Mouse (Mus musculus): ENCODE measurements around the gene Dppa1.
A peak's percentile ranks its signal among the peaks of the same experiment; 100 is the strongest.
"Not testable (repeated sequence)": the region's sequence is repeated elsewhere in the genome, so short reads cannot be mapped to it uniquely, and the experiment has no call there.

Dppa1 gene

DNA sequence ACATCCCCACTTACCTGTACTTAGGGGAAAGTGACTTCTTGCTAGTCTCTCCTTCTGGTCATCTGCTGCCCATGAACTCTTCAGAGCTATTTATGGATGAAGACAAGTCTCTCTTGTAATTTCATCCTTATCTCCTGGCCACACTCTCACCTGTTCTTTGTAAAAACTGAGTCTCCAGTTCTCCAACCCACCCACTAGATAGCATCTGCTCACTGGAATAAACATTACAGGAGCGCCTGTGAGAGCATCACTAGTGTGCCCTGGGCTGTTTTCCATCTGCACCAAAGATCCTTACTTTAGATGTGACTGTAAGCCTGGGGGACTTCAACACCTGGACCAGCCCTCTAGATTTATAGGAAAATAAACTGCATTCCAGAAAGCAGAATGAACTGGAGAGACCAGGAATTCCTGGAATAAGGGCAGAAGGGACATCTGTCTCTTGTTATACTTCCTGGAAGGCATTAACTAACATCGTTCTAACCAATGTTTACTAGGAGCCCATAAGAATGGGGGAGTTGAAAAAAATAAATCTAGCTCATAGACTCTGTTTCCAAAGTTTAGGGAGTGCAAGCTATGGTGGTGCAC is at the start of gene Dppa1:
Dppa1 (minus strand) TSS at position 51 of the 585 bp plus-strand sequence.
- no peak for DNase-seq

DNA sequence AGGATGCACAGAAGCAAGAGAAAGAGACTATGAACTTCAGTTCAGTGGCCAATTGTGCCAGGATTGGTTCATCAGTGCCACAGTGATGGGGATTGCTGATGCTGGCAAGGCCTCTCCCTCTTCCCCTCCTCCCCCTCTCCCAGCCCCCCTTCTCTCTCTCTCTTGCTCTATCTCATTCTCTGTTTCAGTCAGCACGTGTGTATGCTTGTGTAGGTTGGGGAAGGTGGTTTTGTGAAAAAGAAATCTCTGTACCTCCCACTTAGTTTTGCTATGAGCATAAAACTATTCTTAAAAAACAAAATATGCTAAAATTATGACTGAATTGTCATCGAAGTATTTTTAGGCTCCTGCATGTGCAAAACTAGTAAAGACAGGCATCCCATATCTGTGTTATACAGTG is 38.9 kb upstream of the Dppa1 start:
- no peak for DNase-seq

DNA sequence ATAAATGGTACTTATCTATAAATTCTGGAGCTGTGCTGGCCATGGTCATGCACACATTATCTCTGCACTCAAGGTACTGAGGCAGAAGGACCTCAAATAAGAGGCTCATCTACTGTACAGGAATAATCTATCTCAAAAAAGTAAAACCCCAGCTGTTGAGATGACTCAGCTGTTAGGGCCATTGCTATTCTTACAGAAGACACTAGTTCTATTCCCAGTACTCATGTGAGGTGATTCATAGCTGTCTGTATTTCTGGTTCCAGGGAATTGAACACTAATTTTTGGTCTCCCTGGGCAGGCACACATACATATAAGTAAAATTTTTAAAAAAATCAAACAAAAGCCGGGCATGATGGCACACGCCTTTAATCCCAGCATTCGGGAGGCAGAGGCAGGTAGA is 38.0 kb upstream of the Dppa1 start:
- no peak for DNase-seq

DNA sequence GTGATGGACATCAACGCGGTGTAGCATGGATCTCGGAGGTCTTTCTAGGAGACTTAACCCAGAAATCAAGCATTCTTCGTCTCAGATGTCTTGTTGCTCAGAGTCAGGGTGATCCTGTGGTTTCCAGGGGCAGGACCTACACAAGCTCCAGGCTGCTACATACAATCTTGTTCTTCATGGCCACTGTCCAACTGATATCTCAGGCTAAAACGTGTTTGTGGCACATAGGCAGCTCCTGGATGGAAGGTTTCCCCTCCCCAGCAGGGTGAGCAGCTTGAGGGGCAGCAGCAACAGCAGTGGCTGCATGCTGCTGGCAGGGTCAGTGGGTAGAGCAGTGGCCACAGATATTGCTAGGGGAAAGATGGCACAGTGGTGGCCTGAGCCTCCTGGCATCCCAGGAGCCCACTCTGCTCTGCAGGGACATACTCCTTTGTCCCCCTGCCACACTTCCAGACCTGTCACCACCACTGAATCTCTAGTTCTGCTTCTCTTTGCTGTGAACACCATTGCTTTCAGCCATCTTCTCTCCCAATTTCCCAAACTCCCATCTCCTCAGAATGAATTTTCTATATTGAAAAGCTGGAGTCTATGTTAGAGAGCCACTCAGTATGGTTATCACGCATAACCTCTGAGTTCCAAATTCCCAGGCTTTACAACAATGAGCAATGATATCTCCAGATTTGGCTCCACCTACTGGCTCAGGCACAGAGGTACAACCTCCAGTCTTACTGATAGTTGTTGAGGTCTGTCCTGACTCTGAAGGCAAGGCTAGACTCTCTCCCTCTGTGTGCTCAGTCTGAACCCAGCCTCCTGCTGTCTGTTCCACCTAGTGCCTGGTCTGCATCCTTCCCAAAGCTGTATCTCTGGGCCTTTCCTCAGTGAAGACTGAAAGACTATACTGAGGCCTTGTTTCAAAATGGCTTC is 36.8 kb upstream of the Dppa1 start:
- DNase-seq = peak in 1 of 2 experiments; percentile 3

DNA sequence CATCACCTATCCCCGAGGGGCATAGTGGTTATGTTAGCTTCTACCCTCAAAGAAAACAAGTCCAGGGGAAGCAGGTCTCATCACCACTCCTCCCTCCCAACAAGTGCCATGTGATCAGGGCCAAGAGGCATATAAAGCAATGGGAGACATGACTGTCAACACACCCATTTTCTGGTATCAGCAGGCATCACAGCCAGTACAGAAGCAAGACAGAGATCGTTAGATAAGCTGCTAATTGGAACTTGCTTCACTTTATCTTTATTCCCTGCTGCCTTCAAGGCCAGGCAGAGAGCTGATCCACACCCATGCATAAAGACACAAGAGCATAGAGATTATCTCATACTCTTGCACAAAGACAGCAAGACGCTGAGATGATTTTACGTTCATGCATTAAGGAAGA is 34.2 kb upstream of the Dppa1 start:
- no peak for DNase-seq

DNA sequence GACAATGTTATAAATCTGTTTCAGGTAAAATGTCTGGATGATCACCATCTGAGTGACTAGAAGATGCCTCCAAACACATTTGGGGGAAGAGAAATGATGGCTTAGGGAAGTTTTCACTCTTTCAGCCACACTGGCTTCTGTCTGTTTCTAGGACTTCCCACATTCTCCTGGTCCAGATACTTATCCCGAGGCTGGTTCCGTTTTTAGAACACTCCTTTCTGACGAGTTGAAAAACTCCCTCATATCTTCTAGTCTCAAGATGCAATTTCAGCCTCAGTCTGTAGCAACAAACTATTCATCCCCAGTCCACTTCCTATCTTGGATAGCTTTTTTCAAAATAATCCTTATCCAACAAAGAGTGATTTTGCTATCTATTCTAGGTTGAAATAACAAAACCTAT is 23.4 kb upstream of the Dppa1 start:
- DNase-seq = no peak

DNA sequence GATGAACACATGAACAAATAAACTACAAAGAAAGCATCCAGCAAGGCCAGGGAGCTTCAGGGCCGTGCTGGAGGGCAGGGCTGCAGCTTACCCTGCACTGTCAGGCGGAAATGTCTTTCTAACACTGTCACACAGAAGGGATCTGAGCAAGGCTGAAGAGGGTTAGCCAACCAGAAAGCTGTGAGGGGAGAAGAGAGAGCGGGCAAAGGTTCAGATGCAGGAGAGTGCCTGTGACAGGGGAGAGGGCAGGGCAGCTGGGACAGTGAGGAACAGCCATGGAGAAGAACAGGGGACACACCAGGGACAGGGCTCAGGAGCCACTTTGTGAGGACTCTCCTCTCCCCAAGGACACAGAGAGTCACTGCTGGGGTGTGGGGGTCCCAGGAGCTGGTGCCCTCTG is 20.6 kb upstream of the Dppa1 start:
- DNase-seq = not testable (repeated sequence)

DNA sequence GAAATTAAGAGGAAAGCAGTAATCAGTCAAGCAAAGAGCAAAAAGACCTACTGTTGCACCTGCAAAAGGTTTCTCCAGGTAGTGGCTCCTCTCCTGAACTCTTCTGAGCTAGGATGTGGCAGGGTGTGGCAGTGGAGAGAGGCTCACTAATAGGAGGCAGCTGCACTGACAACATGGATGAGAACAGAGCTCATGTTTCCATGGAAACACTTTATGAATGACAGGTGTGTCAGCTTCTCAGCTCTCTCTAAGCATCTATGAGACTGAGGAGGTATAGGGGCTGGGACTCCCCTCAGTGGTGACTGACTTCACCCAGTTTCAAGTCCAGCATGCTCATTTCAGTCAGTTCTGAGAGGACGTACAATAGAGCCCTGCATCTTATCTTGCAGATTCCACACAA is 15.8 kb upstream of the Dppa1 start:
- no peak for DNase-seq

DNA sequence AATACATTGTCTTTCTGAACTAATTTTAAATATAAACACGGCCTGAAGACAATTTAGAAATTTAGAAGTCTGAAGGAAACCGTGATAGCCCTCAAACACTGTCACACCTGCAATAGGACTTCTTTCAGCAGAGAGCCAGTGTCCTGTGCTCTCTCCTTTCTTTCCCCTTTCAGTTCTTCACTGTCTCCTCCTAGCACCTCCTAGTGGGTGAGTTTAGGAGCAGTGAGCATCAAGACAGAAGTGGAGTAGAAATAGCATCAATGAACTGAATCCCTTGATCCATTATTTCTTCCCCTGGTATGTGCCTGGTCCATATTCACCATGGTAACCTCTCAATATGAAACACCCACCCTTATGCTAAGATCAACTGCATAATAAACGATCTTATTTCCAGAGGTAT is 7.5 kb upstream of the Dppa1 start:
- no peak for DNase-seq

DNA sequence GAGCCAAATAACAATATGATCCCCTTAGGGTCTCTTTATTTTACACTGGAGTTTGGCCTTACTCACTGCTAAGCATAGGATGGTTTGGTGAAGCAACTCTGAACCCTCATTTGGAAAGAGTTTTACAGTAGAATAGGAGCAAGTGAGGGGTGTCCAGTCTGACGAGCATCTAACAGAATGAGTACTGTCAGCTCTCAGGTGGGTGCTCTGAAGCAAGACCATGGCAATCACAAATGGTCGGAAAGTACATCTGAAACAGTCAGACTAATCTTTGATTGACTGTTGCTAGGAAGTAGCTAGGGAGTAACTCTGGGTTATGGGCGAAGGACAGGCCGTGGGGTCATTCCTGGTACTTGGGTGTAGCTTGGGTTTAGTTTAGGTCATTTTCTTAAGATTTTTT is 6.5 kb upstream of the Dppa1 start:
- not testable (repeated sequence) for DNase-seq

DNA sequence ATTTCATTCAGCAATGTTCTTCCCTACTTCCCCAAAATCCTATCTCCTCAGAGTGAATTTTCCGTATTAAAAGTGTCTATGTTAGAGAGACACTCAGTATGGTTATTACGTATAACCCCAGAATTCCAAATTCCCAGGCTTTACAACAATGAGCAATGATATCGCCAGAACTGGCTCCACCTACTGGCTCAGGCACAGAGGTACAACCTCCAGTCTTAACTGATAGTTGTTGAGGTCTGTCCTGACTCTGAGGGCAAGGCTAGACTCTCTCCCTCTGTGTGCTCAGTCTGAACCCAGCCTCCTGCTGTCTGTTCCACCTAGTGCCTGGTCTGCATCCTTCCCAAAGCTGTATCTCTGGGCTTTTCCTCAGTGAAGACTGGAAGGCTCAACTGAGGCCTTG is 2.6 kb upstream of the Dppa1 start:
- peak in 1 of 2 experiments; percentile 14 for DNase-seq

DNA sequence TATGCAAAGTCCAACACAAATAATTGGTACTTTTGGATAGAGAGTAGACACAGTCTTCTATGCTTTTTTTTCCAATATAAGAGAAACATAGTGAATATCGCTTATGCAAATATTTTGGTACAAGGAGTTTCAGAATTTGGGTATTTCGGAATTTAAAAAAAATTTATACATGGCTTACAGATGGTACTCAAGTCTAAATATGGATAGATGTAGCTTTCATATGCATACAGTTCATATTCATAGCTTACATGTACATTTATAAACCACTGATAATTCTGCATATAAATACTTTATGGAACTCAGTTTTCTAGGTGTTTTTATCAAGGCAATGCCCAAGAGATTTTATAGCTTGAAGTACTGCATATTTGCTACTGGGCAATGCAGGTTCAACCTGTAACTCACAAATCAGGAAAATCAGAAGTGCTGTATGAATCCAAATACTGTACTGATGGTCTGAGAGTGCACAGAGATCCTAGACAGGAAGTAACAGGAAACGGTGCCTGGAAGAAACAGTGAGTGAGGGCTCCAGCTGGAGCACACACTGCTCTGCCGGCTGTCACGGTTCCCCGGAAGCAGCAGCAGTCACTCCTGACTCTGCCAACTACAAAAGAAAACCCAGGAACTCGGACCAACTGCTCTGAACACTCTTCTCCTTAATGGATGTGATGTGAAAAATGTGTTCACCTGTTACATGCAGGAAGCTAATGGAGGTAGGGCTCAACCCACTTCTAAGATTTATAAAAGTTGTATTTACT is 8.5 kb downstream of the Dppa1 start:
- DNase-seq = no peak

DNA sequence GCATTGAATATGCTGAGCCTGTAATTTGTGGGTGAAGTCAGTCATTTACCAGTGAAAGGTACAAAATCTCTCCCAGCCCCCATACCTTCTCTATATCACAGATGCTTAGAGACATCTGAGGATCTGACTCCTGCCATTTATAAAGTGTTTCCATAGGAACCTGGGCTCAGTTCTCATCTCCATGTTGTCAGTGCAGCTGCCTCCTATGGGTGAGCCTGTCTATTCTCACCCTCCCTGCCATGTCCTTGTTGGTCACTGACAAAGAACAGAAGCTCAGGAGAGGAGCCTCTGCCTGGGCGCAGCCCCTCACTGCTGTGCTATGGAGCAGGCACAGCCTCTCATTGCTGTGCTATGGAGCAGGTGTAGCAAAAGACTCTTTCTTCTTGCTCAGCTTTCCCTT is 9.1 kb downstream of the Dppa1 start:
- DNase-seq = no peak

DNA sequence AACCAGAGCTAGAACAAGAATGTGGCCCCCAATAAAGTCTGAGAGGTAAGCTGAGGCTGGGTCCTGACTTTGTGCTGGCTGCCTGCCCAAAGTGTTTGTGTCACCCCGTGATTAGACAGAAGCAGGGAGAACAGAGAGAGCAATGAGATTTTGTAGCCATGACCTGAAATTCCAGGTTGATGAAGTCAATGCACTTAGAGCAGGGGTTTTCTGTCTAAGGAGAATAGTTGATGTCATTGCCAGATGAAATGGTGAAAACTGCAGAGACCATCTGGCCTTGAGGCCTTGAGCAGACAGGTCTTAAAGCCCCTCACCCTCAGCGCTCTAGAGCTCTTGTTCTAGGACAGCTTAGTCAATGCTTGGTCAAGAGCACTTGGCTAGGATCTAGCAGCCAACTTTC is 36.6 kb downstream of the Dppa1 start:
- no peak for DNase-seq

DNA sequence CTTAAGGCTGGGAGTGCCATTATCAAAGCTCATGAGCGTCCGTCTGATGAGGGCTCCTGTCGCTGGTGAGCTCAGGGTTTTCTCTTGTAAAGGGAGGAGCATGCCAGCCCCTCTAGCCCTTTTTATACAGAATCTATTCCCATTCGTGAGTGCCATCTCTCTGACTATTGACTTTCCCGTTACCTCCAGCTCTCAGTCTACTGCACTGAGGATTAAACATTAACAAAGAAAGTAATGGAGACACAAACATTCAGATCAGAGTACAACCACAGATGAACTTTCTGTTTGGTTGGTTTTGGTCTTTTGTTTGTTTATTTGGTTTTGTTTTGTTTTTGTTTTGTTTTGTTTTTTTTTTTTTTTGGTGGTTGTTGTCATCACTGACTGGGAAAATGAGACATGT is 46.3 kb downstream of the Dppa1 start:
- no peak for DNase-seq

DNA sequence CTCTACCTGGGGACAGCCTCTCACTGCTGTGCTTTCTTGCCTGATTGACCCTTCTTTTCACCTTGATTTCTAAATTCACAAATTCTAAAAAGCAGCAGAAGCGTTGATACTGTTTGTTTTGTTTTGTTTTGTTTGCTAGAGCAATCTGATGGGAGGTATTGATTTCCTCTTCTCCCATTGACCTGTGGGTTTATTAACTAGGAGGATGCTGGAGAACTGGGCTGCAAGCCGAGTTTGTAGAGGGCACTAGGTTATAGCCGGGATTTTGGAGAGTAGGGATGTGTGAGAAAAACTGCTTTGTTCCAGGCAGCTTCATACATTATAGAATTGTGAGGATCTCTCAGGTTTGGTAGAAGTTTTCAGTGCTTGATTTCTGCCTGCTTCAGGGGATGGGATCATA is 48.6 kb downstream of the Dppa1 start:
- DNase-seq = no peak

DNA sequence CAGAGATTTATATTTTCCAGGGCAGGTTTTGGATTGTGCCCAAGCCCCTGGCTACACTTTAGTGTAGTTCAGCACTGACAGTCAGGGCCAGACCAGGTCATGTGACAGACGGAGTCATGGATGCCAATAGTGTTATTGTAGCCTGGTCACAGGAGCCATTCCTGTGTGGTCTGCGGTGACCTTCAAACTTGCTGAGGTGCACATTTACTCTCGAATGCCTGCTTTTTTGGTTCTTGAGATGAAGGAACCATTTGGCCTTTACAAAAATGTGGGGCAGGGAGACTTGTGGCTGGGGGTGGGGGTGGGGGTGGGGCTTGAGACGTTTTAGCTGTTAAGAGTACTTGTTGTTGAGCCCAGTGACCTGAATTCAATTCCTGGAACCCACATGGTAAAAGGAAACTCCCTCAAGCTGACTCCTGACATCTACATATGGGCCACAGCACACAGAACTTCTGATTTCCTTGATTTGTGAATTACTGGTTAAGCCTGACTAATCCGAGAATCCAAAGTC is 50.2 kb downstream of the Dppa1 start:
- DNase-seq = no peak

DNA sequence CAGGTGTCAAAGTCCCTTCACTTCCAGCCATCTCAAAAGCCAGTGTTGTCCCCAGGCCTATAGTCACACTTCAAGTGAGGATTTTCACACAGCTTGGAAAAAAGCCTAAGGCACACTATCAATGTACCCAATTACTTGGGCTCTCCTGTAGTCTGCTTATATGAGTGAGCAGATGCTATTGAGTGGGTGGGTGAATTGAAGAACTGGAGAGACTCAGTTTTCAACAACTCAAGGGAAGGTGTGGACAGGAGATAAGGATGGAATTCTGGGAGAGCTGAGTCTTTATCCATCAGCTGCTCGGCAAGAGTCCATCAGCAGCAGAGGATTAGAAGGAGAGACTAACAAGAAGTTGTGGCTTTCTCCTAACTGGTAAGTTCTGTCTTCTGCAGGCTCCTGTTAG is 57.7 kb downstream of the Dppa1 start, which contains the start of gene BC053393:
BC053393 (plus strand) TSS at position 210 of the 400 bp plus-strand sequence.
- DNase-seq = no peak

DNA sequence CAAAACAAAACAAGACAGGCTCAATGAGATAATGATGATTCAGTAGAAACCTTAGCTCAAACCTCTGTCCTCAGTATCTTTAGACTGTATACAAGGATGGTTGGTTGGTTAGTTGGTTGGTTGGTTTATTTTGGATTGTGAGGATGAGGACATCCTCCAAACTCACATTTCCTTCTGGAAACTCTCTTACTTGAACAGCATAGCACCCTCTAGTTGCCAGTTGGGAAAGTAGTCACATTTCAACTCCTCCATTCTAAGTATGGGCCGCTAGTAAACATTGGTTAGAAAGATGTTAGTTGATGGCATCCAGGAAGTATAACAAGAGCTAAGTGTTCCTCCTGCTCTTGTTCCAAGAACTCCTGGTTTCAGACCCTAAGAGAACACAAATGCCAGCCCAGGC is 60.0 kb downstream of the Dppa1 start:
- no peak for DNase-seq

DNA sequence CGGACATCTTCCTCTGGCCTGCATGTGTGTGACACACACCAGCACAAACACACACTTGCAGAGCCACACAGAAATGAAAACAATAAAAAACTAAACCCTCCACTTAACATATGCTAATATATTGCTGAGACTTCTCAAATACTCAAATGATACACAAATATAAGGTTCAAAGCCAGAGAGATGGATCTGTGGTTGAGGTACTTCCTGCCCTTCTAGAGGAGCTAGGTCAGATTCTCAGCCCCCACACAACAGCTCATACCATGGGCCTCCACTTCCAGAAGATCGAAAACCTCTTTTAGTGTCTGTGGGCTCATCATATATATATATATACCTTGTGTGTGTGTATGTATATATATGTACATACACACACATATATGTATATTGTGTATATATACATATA is 63.1 kb downstream of the Dppa1 start:
- no peak for DNase-seq

DNA sequence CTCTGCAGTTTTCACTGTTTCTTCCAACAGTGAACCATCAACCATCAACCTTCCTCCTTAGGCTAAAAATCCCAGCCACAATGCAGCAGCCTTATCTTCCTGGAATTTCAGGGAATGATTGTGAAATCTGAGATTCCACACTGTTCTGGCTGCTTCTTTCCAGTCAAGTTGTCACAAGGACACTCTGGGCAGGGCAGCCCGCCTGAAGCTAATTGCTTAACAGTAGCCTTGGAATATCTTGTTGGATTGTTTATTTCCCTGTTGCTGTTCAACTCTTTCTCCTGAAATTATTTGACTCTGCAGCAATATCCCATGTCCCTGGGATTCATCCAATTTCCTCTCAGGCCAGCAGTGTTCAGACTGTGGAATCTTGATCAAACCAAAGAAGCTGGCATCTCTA is 64.4 kb downstream of the Dppa1 start:
- DNase-seq = no peak

DNA sequence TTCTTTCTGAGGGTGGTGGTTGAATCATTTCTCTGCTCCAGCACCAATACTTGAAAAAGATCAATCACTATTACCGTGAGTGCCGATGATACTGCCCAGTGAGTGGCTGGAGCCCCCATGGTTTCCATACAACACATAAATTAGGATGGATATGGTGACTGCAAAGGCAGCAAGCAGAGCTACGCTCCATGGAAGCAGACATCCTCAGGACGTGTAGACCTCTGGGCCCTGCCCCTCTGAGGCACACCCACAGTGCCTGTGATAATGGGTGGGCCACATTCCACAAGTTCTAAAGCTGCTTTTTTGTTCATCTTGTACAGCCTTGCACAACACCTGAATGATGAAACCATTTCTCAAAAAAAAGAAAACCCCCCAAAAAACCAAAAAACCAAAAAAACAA is 68.0 kb downstream of the Dppa1 start:
- DNase-seq = no peak
